Mouse (Mus musculus): Measurements from ENCODE around the gene Car10.
A peak's percentile ranks its signal among the peaks of the same experiment; 100 is the strongest.

Gene Car10

GRCm38 (mm10) chr11:93500442-93500841 lies 402.6 kb downstream of the Car10 start:
- no peak for DNase-seq

GRCm38 (mm10) chr11:93501671-93502070 lies 403.8 kb downstream of the Car10 start:
- peak; percentile 37 to 42 for DNase-seq

- DNase-seq, result no peak
Observed at GRCm38 (mm10) chr11:93502864-93503263, 405.0 kb downstream of the Car10 start.

GRCm38 (mm10) chr11:93503469-93503868 lies 405.6 kb downstream of the Car10 start:
- DNase-seq, result peak in 1 of 2 experiments; percentile 40

- peak; percentile 42 for DNase-seq
Observed at GRCm38 (mm10) chr11:93509527-93510235, 411.9 kb downstream of the Car10 start.

- no peak for DNase-seq
Observed at GRCm38 (mm10) chr11:93512843-93513242, 415.0 kb downstream of the Car10 start.

- peak in 1 of 2 experiments; percentile 47 for DNase-seq
Observed at GRCm38 (mm10) chr11:93514396-93514795, 416.6 kb downstream of the Car10 start.

GRCm38 (mm10) chr11:93515566-93515965 lies 417.7 kb downstream of the Car10 start:
- peak; percentile 83 for DNase-seq

- DNase-seq, result peak; percentile 30 to 45
Observed at GRCm38 (mm10) chr11:93516216-93516615, 418.4 kb downstream of the Car10 start.

- no peak for DNase-seq
Observed at GRCm38 (mm10) chr11:93516946-93517345, 419.1 kb downstream of the Car10 start.

- DNase-seq, result no peak
Observed at GRCm38 (mm10) chr11:93522501-93522900, 424.7 kb downstream of the Car10 start.

- no peak for DNase-seq
Observed at GRCm38 (mm10) chr11:93525921-93526320, 428.1 kb downstream of the Car10 start.

GRCm38 (mm10) chr11:93531029-93531680 lies 433.3 kb downstream of the Car10 start:
- DNase-seq, result peak; percentile 86 to 94

GRCm38 (mm10) chr11:93536244-93536643 lies 438.4 kb downstream of the Car10 start:
- no peak for DNase-seq

- no peak for DNase-seq
Observed at GRCm38 (mm10) chr11:93548904-93549303, 451.1 kb downstream of the Car10 start.

GRCm38 (mm10) chr11:93550908-93551307 lies 453.1 kb downstream of the Car10 start:
- DNase-seq, result peak; percentile 48 to 68

- no peak for DNase-seq
Observed at GRCm38 (mm10) chr11:93559118-93559517, 461.3 kb downstream of the Car10 start.

GRCm38 (mm10) chr11:93560570-93560969 lies 462.7 kb downstream of the Car10 start:
- no peak for DNase-seq

- no peak for DNase-seq
Observed at GRCm38 (mm10) chr11:93562330-93562865, 464.6 kb downstream of the Car10 start.

- DNase-seq, result peak; percentile 72 to 74
Observed at GRCm38 (mm10) chr11:93565756-93566155, 467.9 kb downstream of the Car10 start.

- DNase-seq, result no peak
Observed at GRCm38 (mm10) chr11:93571917-93572641, 474.3 kb downstream of the Car10 start.

- peak; percentile 53 to 59 for DNase-seq
Observed at GRCm38 (mm10) chr11:93577441-93577840, 479.6 kb downstream of the Car10 start.

GRCm38 (mm10) chr11:93579626-93580025 lies 481.8 kb downstream of the Car10 start:
- DNase-seq, result peak; percentile 49 to 75
